Mouse (Mus musculus): ENCODE results near the gene Olfm2.
"Not testable (repeated sequence)": the region's sequence is repeated elsewhere in the genome, so short reads cannot be mapped to it uniquely, and the experiment has no call there.

The Olfm2 gene

GRCm38 (mm10) chr9:20692863-20693262, 53.3 kb downstream of the Olfm2 start:
- no peak for DNase-seq

- not testable (repeated sequence) for DNase-seq
Measured at GRCm38 (mm10) chr9:20690449-20690848, 55.7 kb downstream of the Olfm2 start.

- no peak for DNase-seq
Measured at GRCm38 (mm10) chr9:20689913-20690312, 56.2 kb downstream of the Olfm2 start.

- DNase-seq = no peak
Measured at GRCm38 (mm10) chr9:20689403-20689802, 56.7 kb downstream of the Olfm2 start.

- DNase-seq = no peak
Measured at GRCm38 (mm10) chr9:20685081-20685861, 60.9 kb downstream of the Olfm2 start.

- DNase-seq = no peak
Measured at GRCm38 (mm10) chr9:20682389-20682722, 63.8 kb downstream of the Olfm2 start.

- no peak for DNase-seq
Measured at GRCm38 (mm10) chr9:20681546-20682388, 64.4 kb downstream of the Olfm2 start.

- no peak for DNase-seq
Measured at GRCm38 (mm10) chr9:20680378-20680958, 65.7 kb downstream of the Olfm2 start.

- no peak for DNase-seq
Measured at GRCm38 (mm10) chr9:20677892-20678291, 68.3 kb downstream of the Olfm2 start.

GRCm38 (mm10) chr9:20672047-20672446, 74.1 kb downstream of the Olfm2 start:
- no peak for DNase-seq

- no peak for DNase-seq
Measured at GRCm38 (mm10) chr9:20668065-20668464, 78.1 kb downstream of the Olfm2 start.

- DNase-seq = peak; percentile 72
Measured at GRCm38 (mm10) chr9:20666510-20667034, 79.6 kb downstream of the Olfm2 start.

- no peak for DNase-seq
Measured at GRCm38 (mm10) chr9:20665925-20666324, 80.2 kb downstream of the Olfm2 start.

GRCm38 (mm10) chr9:20664982-20665637, 81.0 kb downstream of the Olfm2 start:
- DNase-seq = no peak

GRCm38 (mm10) chr9:20664366-20664765, 81.8 kb downstream of the Olfm2 start:
- no peak for DNase-seq

- DNase-seq = no peak
Measured at GRCm38 (mm10) chr9:20663956-20664355, 82.2 kb downstream of the Olfm2 start.

GRCm38 (mm10) chr9:20662874-20663273, 83.3 kb downstream of the Olfm2 start:
- DNase-seq = no peak

- DNase-seq = peak; percentile 78
Measured at GRCm38 (mm10) chr9:20662325-20662724, 83.8 kb downstream of the Olfm2 start.

GRCm38 (mm10) chr9:20657546-20657945, 88.6 kb downstream of the Olfm2 start:
- no peak for DNase-seq

- no peak for DNase-seq
Measured at GRCm38 (mm10) chr9:20653859-20654258, 92.3 kb downstream of the Olfm2 start.

- no peak for DNase-seq
Measured at GRCm38 (mm10) chr9:20652260-20652658, 93.9 kb downstream of the Olfm2 start.

GRCm38 (mm10) chr9:20651602-20652259, 94.4 kb downstream of the Olfm2 start, which contains the start of gene Pin1:
Pin1 (plus strand) TSS chr9:20652095.
- peak; percentile 97 for DNase-seq
